11 mouse cellular contexts compared by ENCODE assay signal in the genomic region with DNA sequence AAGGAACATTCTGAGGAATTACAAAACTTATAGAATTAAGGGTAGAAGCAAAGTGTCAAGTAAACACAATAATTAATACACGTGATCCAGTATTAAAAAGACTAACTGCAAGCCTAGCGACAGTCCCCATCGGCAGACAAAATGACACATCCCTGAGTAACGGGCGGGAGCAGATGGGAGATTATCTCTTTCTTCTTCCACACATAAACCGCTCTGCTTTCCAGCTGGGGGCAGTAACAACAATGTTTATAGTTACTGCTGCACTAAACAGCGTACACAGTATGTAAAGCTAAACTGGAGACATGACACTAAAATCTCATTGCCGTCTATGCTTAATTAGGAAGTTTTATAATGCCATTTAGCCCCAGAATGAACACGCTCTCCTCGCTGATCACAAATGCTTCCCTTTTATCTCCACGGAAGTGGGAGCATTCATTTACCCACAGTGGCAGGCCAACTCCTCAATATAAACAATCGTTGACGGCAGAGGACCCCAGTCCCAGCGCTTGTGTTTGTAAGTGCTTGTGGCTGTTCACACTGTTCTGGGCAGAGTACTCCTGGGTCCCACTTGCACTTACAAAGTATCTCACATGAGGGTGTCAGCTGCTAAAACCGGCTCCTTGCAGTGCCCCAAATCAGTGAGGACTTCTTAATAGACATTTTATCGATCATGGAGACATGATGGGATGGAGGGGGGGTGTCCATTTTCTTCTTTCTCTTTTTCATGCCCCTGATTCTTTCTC. TPM values are rescaled to one million over a fixed set of nuclear protein-coding genes. Genes with fewer than 3 reads are reported as not detected.
DNase-seq lines count a peak whose midpoint lies in the region; ATAC-seq and TF ChIP-seq lines count a peak whose summit lies in the region.
"Had no signal": no experiment of that assay in that cellular context is flagged by ENCODE, and none has a peak within 500 bp of the region (broad histone marks: within the 10 kb centered on the region; RNA-seq: fewer than 3 reads in every experiment).

No protein-coding gene starts in this region.

- TF ChIP-seq CTCF in cerebellum, adult 2 months (IDR thresholded peaks at IDR 0.05; ENCODE audit: borderline replicate concordance, insufficient read depth, low read depth, low read length) = no peak
- TF ChIP-seq CTCF in stomach, postnatal 0 days (IDR thresholded peaks at IDR 0.05; ENCODE audit: low read depth) = peak; percentile 32; the same call in 1 of the 2 replicates

- H3K4me1 ChIP-seq in cerebellum, adult 2 months (ENCODE audit: control insufficient read depth, insufficient read depth, low read length) = peaks cover 28% of the 10 kb centered on the region
- H3K4me1 ChIP-seq in lung, embryonic 16.5 days (replicated peaks; ENCODE audit: control insufficient read depth, insufficient read depth, low read length) = no peaks in the 10 kb centered on the region
- H3K4me1 ChIP-seq in limb, embryonic 14.5 days (ENCODE audit: control insufficient read depth, insufficient read depth, low read length) = peaks cover 41% of the 10 kb centered on the region
- H3K4me1 ChIP-seq in stomach, postnatal 0 days (replicated peaks; ENCODE audit: control insufficient read depth, insufficient read depth) = no peaks in the 10 kb centered on the region

- DNase-seq in cerebellum, adult 2 months = peak in 1 of 2 experiments; percentile 60
- DNase-seq in cerebellum, postnatal 4 days (ENCODE audit: low spot score in 2 of 2) = no peak
- DNase-seq in lung, postnatal 4 days = no peak
- peak; percentile 58 for DNase-seq in limb, embryonic 14.5 days (ENCODE audit: low spot score)
- no peak for DNase-seq in stomach, postnatal 0 days (ENCODE audit: low spot score)
- DNase-seq in left cerebral cortex, adult 9 months (ENCODE audit: low spot score in 2 of 2) = no peak
- no peak for DNase-seq in kidney, adult 11 months
- DNase-seq: heart, postnatal 4 days; lung, adult 18-20 months had no signal

- H3K4me3 ChIP-seq in cerebellum, adult 2 months (replicated peaks; ENCODE audit: insufficient read depth, low read depth, low read length) = no peak overlapping the region
- peak overlapping the region; percentile 19 for H3K4me3 ChIP-seq in lung, embryonic 16.5 days (ENCODE audit: low read length)
- H3K4me3 ChIP-seq in limb, embryonic 14.5 days (replicated peaks; ENCODE audit: low read length) = no peak overlapping the region
- no peak overlapping the region for H3K4me3 ChIP-seq in stomach, postnatal 0 days (ENCODE audit: low read depth, low read length)

- no peak overlapping the region for H3K9ac ChIP-seq in lung, embryonic 16.5 days (ENCODE audit: low read length)
- H3K9ac ChIP-seq in limb, embryonic 14.5 days (ENCODE audit: low read depth, low read length, severe bottlenecking) = no peak overlapping the region
- H3K9ac ChIP-seq in stomach, postnatal 0 days (ENCODE audit: low read length) = no peak overlapping the region

- H3K4me2 ChIP-seq in lung, embryonic 16.5 days (ENCODE audit: low read depth, low read length) = 0 out of 2 replicates have a peak overlapping the region, but pooled peaks have one; percentile 31
- no peak overlapping the region for H3K4me2 ChIP-seq in limb, embryonic 14.5 days (replicated peaks; ENCODE audit: low read depth, low read length, severe bottlenecking)
- no peak overlapping the region for H3K4me2 ChIP-seq in stomach, postnatal 0 days (replicated peaks; ENCODE audit: low read depth)

- no peaks in the 10 kb centered on the region for H3K27me3 ChIP-seq in cerebellum, adult 2 months (ENCODE audit: control insufficient read depth, insufficient read depth, low read length)
- H3K27me3 ChIP-seq in lung, embryonic 16.5 days (ENCODE audit: control insufficient read depth, insufficient read depth, low read depth, low read length) = no peaks in the 10 kb centered on the region
- H3K27me3 ChIP-seq in limb, embryonic 14.5 days (ENCODE audit: control insufficient read depth, insufficient read depth, low read length) = no peaks in the 10 kb centered on the region
- no peaks in the 10 kb centered on the region for H3K27me3 ChIP-seq in stomach, postnatal 0 days (ENCODE audit: control insufficient read depth, insufficient read depth, low read length)

- WGBS in cerebellum, adult 2 months = 29% methylated on average over 16 of the region's 16 CpGs
- WGBS in lung, embryonic 16.5 days = 33% methylated on average over 16 of the region's 16 CpGs
- WGBS in limb, embryonic 14.5 days = 30% methylated on average over 16 of the region's 16 CpGs
- 43% methylated on average over 16 of the region's 16 CpGs for WGBS in stomach, postnatal 0 days

- no peak for ATAC-seq in lung, embryonic 16.5 days (ENCODE audit: low read depth)
- peak; percentile 42; the same call in 1 of the 2 replicates for ATAC-seq in limb, embryonic 14.5 days (ENCODE audit: low FRiP score, low read depth)
- ATAC-seq in stomach, postnatal 0 days (ENCODE audit: low FRiP score, low TSS enrichment) = no peak

- no peaks in the 10 kb centered on the region for H3K36me3 ChIP-seq in lung, embryonic 16.5 days (ENCODE audit: control insufficient read depth, insufficient read depth, low read length)
- H3K36me3 ChIP-seq in limb, embryonic 14.5 days (ENCODE audit: control insufficient read depth, insufficient read depth, low read length) = no peaks in the 10 kb centered on the region
- H3K36me3 ChIP-seq in stomach, postnatal 0 days (ENCODE audit: control insufficient read depth, insufficient read depth, low read length) = no peaks in the 10 kb centered on the region

- 0 out of 2 replicates have a peak overlapping the region, but pooled peaks have one; percentile 7 for H3K27ac ChIP-seq in cerebellum, adult 2 months (ENCODE audit: insufficient read depth, low read length)
- no peak overlapping the region for H3K27ac ChIP-seq in lung, embryonic 16.5 days (ENCODE audit: low read length)
- no peak overlapping the region for H3K27ac ChIP-seq in limb, embryonic 14.5 days (replicated peaks; ENCODE audit: low read depth, low read length)
- no peak overlapping the region for H3K27ac ChIP-seq in stomach, postnatal 0 days (replicated peaks)

- no peak for TF ChIP-seq POLR2A in cerebellum, adult 2 months (IDR thresholded peaks at IDR 0.05; ENCODE audit: borderline replicate concordance, insufficient read depth, low read length)
- no peak for TF ChIP-seq POLR2A in limb, embryonic 14.5 days (IDR thresholded peaks at IDR 0.05; ENCODE audit: borderline replicate concordance, extremely low read depth, insufficient read depth, insufficient read length)

- no peaks in the 10 kb centered on the region for H3K9me3 ChIP-seq in lung, embryonic 16.5 days (ENCODE audit: control insufficient read depth, low read length)
- H3K9me3 ChIP-seq in limb, embryonic 14.5 days (ENCODE audit: control insufficient read depth, low read length) = no peaks in the 10 kb centered on the region
- no peaks in the 10 kb centered on the region for H3K9me3 ChIP-seq in stomach, postnatal 0 days (ENCODE audit: control insufficient read depth, low read length)

- no peak for TF ChIP-seq EP300 in stomach, postnatal 0 days (optimal IDR thresholded peaks at IDR 0.05)

RNA-seq across cellular contexts. Expression of gene Gm21954, which starts 51.9 kb away (rescaled TPM):
- polyA plus RNA-seq in cerebellum, adult 2 months (2012; rRNA removed) = not detected in 2 replicates
- not detected in 2 replicates for polyA plus RNA-seq in lung, embryonic 16.5 days (2015; fragmentation: Nextera tagmentation; extraction: Ambion mirVana)
- not detected in 2 replicates for polyA plus RNA-seq in limb, embryonic 14.5 days (2012; rRNA removed)
- not detected in 2 replicates for polyA plus RNA-seq in limb, embryonic 14.5 days (2014; fragmentation: Nextera tagmentation; extraction: Ambion mirVana)
- not detected in 2 replicates for polyA plus RNA-seq in stomach, postnatal 0 days (2015; fragmentation: Nextera tagmentation; extraction: Ambion mirVana)
- polyA plus RNA-seq: spleen, adult 2 months had no signal
